Mouse (Mus musculus) bone marrow macrophage, adult 2 months (primary cell): ENCODE data around the gene Sun5.

Source experiments
- CTCF ChIP-seq: IDR thresholded peaks from 2 replicates; pipeline ENCODE4 v1.5.1; 2012; ENCODE audit warnings: low read depth, mild to moderate bottlenecking, low read length, moderate library complexity
- POLR2A ChIP-seq: IDR thresholded peaks from 2 replicates; pipeline ENCODE4 v1.6.1; 2012; ENCODE audit warnings: mild to moderate bottlenecking, low read depth, low read length, borderline replicate concordance

DNA sequence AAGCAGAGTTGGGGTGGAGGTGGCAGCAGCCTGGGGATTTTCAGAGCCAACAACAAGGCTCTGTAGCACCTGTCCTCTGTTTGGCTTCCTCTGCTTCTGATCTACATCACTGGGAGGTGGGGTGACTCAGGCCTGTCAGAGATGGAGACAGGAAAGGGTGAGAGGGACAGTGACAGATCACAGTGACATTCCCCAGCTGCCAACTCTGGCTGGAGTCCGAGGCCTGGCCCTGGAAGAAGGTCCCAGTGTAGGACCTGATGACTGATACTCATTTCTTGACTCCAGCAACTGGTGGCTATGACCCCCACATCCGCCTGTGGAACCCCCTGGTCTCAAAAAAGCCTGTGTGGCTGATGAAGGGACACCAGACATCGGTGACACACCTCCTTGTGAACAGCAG lies 61.0 kb downstream of the Sun5 start:
- TF ChIP-seq POLR2A (no peak), CTCF (no peak)
